Mouse (Mus musculus) c-Kit-positive CD71-negative TER-119-negative erythroid progenitor cells, embryonic 14.5 days (primary cell): ENCODE measurements at regions not wholly inside any gene's neighbourhood (a gene's known extent, or its start where the extent isn't known, plus 50 kb on each side); places are given as distances from the start of the nearest gene placed in this dataset.

Experiments used
- DNase-seq: peaks from one replicate; pipeline ENCODE4 v3.0.0-alpha.2; 2013; ENCODE audit warnings: low read depth

DNA sequence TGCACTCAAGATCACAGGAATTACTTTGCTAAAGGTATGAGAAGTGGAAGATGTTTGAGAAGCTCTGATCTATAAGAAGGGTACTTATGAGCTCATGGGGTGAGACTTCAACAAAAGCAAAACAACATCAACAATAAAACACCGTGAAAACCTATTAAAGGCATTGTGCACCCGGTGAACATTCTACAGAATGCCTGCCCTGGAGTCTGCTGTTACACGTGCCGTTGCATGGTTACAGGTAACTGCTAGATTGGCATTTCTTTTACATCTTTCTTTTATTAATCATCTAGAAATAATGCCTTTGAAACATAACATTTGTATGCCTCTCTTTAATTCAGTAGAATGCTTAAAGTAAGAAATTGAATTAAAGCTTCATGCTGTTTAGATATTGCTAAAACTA is 661.0 kb downstream of the Pcdh18 start:
- DNase-seq: no peak

DNA sequence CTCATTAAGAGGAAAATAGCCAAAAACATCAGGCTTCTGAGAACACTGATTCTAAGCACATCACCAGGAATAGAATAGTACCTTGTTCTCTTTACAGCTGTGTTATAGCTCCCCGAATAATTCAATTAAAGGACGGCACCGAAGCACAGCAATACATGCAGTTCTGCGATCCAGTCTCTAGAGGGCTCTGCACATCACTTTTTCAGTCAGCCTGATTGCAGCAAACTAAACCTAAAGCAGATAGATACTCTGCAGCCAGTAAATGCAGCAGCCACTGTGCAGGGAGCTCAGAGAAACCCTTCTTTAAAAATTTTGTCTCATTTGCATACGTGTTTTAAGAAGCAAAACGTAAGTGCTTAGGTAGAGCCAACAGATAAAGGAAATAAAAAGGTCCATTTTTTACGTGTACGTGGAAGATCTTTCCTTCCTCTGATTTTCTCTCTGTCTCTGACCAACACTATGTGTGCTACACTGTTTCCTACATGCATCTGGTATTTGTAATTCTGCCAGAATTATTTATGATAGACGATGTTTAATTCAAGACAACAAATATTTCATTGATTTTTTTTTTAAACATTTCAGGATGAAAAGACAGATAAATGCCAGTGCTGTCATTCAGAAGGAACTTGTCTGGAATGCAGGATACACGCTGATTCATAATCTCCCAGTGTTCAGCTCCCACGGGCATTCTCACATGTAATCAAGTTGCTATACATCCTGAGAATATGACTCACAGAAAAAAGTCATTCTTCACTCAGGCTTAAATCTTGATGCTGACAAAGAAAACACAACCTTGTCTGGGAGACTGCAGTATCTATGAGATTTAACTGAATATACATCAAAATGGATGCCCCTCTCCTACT is 663.1 kb downstream of the Pcdh18 start:
- peak; percentile 2 for DNase-seq

DNA sequence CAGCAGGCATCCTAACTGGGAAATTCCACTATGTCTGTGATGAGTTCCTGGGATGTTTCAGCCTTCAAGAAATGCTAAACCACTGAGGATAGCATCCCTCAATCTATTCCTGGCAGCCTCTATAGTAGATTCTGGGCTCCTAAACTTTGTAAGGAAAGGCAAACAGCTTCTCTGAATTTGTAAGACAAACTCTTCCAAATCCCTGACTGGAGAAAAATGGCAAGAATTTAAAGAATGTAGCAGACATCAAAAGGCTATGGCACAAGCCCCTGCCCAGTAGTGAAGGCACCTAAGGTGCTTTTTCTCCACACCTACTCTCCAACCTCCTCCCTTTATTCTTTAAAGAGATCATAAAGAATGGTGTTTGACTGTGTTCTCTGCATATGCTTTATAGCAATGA is 688.3 kb downstream of the Pcdh18 start:
- DNase-seq: no peak

DNA sequence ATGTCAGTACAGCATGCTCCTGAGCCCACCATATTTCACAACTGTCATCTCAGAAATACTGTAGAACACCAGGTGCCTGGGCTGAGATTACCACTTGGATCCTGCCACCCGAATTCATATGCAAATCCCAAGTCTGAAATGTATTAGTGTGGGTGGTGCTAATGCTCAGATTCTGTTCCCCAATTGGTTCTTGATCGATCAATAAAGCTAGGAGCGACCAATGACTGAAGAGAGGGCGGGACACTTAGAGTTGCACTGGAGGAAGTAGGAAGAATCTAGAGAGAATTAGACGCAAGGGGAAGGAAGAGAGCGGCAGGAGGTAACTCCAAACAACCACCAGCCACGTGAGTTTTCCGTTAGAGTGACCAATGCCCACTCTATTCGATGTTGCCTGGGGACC is 695.0 kb downstream of the Pcdh18 start:
- no peak for DNase-seq

DNA sequence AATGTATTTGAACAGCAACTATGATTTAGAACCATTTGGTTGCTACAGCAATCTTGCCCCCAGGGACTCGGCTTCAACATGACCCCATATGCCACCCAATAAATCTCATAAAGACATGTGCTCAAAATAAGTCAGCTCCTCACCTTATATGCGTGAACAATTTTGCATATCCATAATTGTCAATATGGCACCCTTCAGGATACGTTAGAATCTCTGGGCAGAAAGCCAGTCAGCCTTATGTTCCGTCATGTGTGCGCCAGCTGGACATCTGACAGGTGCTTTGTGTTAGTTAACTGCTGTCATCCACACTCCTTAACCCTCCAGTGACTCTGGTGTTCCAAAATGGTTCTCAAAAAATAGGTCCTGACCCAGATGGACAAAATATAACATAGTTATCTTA is 724.1 kb downstream of the Pcdh18 start:
- no peak for DNase-seq

DNA sequence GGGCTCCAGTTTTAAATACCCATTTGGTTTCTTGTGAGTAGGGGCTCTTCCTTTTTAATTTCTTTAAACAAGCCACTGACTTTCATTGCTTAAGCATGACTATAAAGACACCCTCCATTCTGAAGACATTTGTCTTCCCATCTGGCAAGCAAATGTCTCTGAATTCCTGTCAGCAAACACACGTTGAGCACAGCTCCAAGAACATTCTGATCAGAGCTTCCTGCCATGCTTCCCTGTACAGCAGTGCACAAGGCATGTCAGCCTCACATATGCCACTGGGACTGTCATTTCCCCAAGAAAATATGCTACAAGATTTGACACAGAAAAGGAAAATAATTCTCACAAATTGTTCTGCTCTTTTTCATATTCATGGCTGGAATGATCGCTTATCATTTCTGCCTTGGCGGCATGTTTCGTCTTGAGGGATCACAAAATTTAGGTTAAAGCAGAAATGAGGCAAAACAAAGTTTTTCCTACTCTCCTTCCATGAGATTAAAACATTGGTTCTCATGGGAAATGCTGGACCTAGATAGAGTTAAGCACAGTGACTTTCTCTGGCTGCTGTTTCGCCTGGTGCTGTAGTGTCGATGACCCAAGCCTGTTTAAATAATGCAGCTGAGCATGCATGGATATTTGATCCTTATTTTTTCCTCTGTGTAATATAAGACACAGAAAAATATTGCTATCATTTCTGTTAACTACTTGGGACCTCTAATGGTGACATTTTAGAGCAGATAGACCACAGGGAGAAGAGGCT is 747.7 kb downstream of the Pcdh18 start:
- no peak for DNase-seq
